Mouse (Mus musculus) 3T3-L1 (cell line): ENCODE measurements around the gene Dlk1.
A peak's percentile ranks its signal among the peaks of the same experiment; 100 is the strongest.
"Not testable (repeated sequence)": the region's sequence is repeated elsewhere in the genome, so short reads cannot be mapped to it uniquely, and the experiment has no call there.

ENCODE experiments used
- DNase-seq: peaks from one replicate; pipeline ENCODE4 v3.0.0-alpha.2; 2015; ENCODE audit warnings: low read depth, low spot score

Gene Dlk1

GRCm38 (mm10) chr12:109474187-109474606, 21.6 kb downstream of the Dlk1 start:
- no peak for DNase-seq

GRCm38 (mm10) chr12:109475501-109475900, 22.9 kb downstream of the Dlk1 start:
- peak; percentile 32 for DNase-seq

DNA sequence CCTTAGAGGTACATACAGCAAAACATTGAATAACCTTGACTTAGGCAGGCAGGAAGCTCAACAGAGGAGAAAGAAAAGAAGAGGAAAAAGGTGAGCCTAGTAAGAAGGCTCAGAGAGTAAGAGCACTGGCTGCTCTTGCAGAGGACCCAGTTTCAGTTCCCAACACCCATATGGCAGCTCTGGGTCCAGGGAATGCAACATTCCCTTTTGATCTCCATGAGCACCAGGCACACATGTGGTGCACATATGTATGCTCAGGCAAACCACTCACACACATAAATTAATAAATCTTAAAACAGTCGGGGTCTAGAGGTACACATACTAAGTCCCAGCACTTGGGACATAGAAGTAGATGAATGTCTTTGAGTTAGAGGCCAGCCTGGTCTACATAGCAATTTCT, 33.9 kb downstream of the Dlk1 start:
- DNase-seq = not testable (repeated sequence)

DNA sequence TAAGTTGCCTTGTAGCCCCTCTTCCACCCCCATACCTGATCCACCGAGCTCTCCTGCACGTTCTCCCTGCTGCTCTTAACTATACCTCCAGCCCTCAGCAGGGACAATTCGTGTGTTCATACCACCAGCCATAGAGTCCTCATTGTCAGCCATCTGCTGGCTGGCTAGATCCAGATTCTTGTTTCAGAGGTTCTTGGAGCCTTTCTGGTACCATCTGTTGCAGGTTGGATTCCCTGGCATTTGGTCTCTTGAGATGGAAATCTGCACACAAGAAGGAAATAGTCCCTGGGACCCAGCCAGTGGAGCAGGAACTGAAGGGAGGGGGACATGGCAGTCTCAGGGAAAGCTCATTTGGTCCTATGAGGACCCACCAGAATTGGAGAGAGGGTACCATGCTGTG, 39.1 kb downstream of the Dlk1 start:
- DNase-seq = no peak

DNA sequence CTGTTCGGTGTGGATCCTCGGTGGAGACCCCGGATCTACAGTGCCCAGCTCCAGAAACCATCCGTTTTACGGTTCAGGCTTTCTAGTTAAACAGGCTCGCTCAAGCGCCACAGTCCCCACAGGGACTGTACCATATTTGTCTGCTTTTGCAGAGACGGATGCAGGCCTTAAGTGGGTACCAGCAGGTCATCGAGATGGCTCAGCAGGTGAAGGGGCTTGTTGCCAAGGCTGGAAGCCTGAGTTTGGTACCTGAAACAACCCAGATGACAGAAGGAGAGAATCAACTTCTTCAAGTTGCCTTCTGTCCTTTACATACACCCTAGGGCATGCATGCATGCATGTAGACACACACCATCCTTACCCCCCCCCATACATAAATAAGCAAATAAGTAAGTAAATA, 40.8 kb downstream of the Dlk1 start:
- no peak for DNase-seq

DNA sequence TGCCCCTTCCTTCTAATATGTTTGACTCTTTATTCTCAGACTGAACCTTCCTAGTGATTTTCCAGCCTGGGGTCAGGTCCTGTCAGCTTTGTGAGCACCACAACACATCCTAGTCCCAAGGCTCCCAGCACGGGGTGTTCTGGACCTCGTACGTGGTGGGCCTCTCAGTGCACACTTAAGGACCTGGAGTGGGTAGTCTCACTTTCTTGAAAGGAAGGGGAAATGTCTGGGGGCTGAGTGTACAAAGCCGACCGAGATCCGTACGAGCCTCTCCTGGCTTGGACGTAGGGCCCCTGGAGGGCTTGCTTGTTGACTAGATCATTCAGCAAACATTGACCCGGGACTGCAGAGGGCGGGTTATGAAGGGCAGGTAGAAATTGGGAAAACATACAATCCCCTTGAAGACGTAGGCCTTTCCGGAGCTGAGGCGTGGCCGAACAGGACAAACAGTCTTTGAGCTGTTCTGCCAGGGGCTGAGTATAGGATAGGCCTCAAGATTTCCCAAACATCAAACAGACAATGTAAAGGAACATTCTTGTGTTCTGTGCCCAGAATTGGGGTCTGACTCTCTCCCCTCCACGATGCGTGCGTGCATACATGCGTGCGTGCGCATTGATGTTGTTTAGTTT, 42.5 kb downstream of the Dlk1 start:
- DNase-seq = no peak

- no peak for DNase-seq
Measured at GRCm38 (mm10) chr12:109496397-109496796, 43.8 kb downstream of the Dlk1 start.

- no peak for DNase-seq
Measured at GRCm38 (mm10) chr12:109500992-109501391, 48.4 kb downstream of the Dlk1 start.

DNA sequence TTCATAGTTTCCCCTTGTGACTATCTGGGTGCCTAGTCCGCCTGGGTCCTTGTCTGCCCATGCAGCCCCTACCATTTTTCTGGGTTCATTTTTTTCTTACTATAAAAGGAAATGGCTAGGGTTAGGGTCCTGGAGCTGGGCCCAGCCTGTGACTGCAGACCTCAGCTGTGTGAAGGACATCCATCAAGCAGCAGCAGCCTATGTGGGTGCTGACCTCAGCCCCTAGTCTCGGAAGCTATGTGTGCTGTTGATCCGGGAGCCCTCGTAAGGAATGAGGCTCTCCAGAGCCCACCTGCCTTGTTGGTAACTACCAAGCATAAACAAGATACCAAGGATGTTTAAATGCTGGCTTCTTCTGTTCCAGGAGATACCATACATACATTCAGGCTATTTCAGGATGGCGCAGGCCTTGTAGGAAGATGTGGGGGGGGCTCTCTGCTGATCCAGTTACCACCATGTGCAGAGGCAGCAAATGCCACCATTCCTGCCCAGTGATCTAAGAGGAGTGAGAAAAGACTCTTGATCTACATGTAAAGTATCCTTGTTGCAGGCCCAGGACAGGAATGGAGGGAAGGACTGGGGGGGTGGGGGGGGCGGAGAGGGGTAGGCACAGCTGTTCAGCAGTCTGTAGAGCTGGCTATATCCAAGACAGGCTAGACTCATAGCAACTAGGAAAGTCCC, 49.9 kb downstream of the Dlk1 start:
- no peak for DNase-seq

- DNase-seq = no peak
Measured at GRCm38 (mm10) chr12:109507693-109508092, 55.1 kb downstream of the Dlk1 start.

DNA sequence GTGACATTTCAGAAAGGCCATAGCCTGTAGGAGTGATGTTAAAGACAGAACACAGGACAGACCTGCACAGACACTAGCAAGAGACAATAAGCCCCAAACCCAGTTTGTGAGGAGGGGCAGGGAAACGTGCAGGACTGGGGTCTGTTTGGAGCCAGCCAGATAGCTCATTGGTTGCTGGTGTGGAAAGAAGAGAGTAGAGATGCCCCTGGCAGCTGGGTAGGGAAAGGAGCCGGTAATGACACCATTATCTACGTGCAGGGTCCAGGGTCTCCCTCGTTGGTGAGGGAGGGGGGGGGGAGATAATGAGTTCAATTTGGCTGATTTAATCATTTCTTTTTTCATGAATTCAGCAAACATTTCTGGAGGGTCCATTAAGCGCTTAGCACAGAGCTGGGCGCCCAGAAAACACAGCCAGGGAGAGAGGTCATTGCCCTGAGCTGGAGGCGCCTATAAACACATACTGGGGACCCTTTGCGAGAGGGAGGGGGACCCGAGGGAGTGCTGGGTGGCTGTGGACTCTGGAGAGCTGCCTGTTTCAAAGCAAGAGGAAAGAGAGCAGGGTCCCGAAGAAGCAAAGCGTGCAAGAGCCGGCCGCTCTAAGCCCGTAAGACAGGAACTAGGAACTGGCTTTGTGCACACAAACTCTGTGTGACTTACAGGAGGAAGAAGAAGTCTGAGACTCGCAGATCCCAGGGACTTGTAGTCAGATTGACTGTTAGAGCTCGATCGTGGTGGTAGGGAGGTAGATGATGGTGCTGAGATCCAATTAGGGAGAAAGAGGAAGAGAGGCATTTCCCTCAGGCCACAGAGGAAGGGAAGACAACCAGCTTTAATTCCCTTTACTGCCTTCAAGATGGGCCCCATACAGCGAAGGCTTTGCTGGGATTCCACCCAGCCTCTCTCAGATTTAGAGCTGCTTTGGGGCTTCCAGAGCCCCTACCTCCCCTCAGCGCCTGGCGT, 56.2 kb downstream of the Dlk1 start:
- DNase-seq = no peak

DNA sequence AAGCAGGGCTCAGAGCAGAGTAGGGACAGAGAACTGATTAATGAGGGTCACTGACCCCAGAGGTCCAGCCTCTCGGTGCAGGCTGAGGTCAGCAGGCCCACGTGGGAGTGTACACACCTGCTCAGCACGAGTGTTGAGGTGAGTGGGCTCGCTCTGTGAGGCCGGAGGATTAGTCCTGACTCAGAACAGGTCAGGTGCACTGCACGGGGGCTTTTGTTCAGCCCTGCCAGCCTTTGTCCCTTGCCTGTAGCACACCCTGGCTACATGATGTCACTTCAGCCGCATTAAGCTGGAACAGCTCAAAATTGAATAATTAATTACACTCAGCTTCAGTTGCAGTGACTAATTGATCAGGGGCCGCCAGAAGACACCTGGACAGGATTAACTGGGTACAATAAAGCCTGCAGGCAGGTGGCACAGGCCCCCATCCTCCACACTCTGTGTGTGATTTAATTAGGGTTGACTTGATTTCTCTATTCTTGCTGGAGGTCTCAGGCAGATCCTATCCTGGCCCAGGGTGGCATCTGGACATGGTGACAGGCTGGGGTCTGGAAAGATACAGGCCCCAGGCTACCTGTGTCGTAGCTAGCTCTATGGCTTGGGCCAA, 57.0 kb downstream of the Dlk1 start:
- no peak for DNase-seq

GRCm38 (mm10) chr12:109510247-109510646, 57.6 kb downstream of the Dlk1 start:
- DNase-seq = no peak

GRCm38 (mm10) chr12:109511456-109511855, 58.8 kb downstream of the Dlk1 start:
- DNase-seq = no peak

DNA sequence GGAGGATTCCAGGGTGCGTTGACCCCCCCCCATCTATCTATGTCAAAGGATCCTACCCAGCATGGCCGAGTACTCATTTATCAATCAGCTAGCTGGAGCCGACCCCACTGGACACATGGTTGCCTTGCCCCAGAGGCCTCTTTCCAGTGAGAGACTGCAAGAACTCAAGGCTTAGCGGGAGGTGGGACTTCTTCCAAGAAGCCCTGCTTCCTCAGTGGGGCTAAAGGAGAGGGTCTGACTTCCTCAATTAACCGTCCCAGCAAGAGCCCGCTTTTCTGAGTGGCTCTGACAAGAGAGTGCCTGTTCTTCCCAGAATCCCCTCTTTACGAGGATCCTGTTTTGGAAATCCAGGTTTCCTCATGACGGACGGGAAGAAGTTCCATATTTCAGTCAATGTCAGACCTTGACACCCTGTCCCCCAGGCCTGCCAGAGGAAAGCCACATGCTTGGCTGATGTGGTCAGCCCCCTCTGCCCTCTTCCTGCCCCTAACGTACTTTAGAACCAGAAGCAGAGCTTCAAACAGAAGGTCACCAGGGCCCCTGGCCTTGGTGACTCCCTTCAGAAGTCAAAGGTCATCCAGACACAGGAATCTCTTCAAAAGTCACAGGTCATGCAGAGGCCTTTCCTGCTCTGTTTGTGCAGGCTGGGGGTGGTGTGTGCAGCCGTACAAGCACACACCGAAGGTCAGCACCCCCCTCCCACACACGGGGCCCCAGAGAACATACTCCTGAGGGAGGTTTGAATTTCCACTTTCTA, 59.7 kb downstream of the Dlk1 start:
- DNase-seq = no peak
